Mouse (Mus musculus): ENCODE measurements around the gene Gm6803.
"Not testable (repeated sequence)": the region's sequence is repeated elsewhere in the genome, so short reads cannot be mapped to it uniquely, and the experiment has no call there.

- TF ChIP-seq CTCF (IDR thresholded peaks at IDR 0.05; ENCODE audit: low read depth, low read length); GATA1 (IDR thresholded peaks at IDR 0.05; ENCODE audit: borderline replicate concordance, low read length); TAL1 (conservative IDR thresholded peaks at IDR 0.05; ENCODE audit: low read depth, low read length): not testable (repeated sequence)
Measured at GRCm38 (mm10) chr12:88045226-88045625, 26.7 kb upstream of the Gm6803 start.

Measured in G1E (cell line).